Mouse (Mus musculus) G1E (cell line): ENCODE data around the gene Alcam.

Source experiments
- CTCF ChIP-seq: IDR thresholded peaks from 2 replicates; pipeline ENCODE4 v1.5.1; 2012; ENCODE audit warnings: low read depth, low read length, inconsistent platforms, mixed read lengths
- GATA1 ChIP-seq: IDR thresholded peaks from 2 replicates; pipeline ENCODE4 v1.6.1; 2012; ENCODE audit warnings: borderline replicate concordance, low read length, inconsistent platforms, mixed read lengths
- TAL1 ChIP-seq: conservative IDR thresholded peaks from 2 replicates; pipeline ENCODE4 v1.6.1; 2012; ENCODE audit warnings: low read depth, low read length, inconsistent platforms, mixed read lengths

DNA sequence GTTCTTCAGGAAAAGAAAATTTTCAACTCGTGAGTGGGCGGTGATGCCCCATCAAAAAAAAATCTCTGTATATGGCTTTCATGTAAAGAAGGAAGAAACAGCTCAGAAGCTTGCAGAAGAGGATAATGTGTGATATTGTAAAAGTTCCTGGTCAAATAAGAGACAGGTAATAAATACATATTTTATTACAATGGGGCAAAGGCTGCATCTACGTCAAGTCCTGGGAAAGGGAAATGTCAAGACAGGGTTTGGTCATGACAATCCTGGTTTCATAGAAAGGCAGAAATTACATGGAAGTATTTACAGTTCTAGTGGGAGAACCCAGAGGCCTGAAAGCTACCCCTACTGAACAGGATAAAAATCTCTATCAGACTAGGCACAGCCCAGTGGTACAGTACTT is 7.9 kb downstream of the Alcam start:
- no peak for TF ChIP-seq CTCF
- TF ChIP-seq GATA1, result no peak
- TF ChIP-seq TAL1, result no peak
